Mouse (Mus musculus) cerebellum, postnatal 4 days (tissue): ENCODE results near the gene Commd2.
A peak's percentile ranks its signal among the peaks of the same experiment; 100 is the strongest.

ENCODE experiments used
- DNase-seq, 2 experiments: peaks; one replicate each; pipeline ENCODE4 v3.0.0; 2022; ENCODE audit warnings: low spot score in 2 of 2, mixed read lengths in 1 of 2

Gene Commd2

DNA sequence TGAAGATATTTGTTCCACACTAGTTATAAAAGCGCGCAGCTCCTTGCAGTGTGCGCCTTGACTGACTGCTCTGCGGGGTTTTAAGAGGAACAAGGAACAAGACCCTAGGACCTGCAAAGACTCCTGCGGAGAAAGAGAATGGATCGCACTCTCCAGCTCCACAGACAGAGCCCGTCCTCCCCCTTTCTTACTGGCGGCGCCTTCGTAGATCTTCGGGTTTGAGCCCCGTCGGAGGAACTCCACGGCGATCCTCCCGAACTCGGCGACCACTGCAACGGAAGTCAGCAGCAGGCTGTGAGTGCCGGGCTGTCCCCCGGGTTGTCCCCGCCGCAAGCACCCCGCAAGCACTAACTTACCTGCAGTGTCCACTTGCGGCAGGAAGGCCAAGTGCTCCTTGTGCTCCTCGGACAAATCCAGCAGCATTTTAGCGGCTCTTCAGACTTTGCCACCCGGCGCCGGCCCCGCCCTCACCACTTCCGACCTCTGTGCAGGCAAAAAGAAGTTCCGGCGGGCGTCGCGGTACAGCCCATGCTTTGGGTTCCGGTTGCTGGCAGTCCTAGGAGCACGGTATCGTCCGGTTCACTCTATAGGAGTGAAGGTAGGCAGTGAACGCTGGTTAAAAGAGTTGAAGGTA is at the start of gene Commd2:
TSS of gene Commd2 (minus strand) at position 485 of the 634 bp plus-strand sequence.
- DNase-seq: peak; percentile 85 to 93

DNA sequence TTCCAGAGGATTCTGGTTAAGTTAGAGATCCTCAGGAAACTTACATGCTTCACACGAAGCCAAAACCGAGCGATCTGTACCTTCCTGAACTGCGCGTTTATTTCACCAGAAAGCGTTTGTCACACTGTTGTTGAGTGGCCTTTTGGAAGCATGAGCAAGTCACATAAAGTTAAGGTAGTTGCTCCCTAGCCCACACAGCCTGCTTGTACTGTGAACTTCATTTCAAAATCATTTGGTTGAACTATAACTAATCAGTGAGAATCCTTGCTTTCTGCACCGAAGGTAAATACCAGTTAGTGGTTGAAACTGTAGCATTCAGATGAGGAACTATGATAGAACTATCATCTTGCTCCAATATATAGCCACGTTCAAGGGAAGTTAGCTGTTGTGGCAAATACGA is 45.3 kb upstream of the Commd2 start:
- DNase-seq: no peak

DNA sequence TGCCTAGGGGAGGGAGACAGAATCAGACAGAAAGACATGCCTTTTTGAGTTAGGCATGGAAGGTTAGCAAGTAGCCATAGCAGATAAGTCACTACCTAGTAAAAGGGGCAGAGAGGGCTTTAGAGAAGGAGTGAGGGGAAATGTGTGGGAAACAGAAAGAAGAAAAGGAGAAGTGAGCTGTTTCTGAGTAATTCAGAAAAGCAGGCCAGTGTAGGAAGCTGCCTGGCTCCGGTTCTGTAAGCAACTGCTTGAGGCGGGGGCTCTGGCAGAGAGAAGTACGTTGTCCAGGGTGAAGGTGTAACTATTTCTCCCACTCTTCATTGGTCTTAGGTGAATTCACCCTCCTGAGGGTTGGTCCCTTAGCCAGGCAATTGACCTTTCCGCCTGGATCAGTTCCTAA is 44.7 kb upstream of the Commd2 start:
- no peak for DNase-seq

DNA sequence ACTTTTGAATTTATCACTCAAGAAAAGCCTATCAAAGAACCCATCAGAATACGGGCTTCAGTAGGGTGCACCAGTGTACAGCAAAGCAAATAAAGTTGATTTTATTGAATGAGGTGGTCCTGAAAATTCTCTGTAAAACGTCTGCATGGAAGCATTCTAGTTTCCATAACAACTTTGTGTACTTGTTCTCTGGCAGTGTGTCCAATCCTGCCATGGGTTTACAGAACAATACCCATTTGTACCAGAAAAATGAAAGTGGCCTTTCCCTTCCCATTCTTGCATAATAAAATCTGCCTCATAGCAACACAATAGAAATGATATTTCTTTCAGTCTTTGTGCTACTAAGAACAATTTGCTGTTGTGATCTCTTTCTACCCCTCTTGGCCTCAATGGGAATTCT is 41.2 kb upstream of the Commd2 start, which contains the start of gene Ankub1:
TSS of gene Ankub1 (minus strand) at position 81 of the 400 bp plus-strand sequence.
- DNase-seq: no peak

DNA sequence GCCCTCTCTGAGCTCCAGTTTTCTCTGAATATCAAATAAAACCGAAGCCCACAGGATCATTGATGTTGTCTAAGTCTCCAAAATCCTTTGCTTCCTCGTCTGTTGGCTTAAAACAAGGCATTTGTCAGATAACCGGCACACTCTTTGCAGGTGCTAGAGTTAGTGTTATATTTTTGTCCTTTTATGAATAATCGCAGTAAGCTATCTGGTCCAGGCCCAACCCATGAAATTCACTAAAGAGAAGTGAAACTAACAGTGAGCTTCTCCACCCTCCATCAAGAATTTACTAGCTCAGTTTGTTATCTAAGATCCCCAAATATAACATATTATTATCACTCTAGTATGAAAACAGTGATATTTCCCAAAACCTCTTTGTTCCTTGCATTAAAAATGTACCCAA is 40.3 kb upstream of the Commd2 start:
- DNase-seq: no peak

DNA sequence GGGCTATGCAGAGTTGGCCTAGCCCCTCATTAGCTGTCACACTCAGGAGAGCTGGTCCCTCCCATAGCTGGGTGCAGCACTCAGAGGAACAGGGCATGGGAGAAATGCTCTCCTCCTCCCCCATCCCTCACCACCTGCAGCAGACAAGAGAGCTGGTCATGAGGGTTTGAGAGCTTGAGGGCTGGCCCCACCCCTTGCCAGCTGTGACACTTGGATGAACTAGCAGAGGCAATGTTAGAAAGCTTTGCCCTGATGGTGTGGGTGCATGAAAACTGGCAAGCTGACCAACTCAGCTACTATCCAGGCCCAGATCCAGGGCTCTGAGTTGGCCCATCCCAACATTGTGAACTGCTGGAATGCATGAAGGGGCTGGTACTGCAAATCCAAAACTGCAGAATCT is 26.3 kb upstream of the Commd2 start:
- DNase-seq: no peak

DNA sequence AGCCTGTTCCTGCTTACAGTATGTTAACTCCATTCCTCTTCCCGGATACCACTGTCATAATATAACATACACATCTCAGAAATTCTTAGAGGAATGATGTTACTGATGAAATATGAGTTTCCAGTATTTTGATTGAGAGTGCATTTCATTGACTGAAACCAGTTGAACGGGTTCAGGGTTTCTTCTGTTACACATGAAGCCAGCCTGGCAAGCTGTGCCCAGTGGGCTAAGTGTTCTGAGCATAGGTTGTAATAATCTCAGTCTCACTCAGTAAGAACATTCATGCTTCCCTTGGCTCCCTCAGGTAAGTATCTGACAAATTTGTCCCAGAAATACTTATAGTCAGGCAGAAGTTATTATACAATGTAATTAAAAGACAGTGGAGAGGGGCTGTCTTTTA is 22.6 kb upstream of the Commd2 start:
- no peak for DNase-seq

DNA sequence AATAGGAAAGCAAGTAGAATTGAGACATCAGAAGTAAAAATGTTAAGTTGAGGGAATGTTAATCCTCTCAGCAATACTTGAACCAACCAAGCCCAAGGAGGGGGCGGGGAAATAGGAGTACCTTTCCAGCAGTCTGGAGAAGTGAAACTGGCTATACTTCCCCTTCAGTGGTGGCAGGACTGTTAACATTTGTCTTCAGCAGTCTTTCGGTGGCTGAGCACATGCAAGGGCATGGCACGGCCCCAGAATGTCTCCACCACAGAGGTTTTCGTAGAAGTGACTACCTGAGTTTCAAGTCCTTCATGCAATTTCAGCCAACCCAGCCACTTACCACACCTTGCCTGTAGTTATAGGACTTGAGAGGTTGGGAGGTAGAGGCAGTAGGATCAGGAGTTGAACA is 22.1 kb upstream of the Commd2 start:
- DNase-seq: no peak

DNA sequence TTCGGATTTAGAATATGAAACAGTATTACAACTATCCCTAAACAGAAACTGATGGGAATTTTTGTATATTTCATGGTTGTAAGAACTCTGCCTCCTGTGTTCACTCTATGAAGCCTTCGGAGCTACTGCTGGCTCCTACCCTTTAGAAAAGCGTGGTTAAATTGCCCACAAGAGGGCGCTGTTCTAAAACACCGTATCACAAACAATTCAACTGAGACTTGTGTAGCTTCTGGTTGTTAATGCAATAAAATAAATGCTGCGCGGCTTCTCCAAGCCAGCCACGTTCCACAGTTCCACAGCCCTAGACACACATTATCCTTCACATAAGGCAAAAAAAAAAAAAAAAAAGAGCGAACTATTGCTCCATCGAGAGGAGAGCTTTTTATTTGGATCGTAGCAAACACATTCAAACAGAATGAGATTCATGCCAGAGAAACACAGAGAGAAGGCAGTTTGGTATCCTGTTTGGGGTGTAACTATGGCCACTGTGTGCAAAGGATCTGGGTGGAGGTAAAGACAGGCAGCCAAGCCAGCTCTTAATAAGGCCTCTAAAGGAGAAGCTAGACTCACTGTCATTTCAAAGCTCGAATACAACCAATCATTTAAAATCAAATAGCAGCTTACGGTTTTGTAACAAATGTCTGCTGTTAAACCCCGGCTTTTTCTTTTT is 15.7 kb upstream of the Commd2 start:
- DNase-seq: peak; percentile 40 to 61

DNA sequence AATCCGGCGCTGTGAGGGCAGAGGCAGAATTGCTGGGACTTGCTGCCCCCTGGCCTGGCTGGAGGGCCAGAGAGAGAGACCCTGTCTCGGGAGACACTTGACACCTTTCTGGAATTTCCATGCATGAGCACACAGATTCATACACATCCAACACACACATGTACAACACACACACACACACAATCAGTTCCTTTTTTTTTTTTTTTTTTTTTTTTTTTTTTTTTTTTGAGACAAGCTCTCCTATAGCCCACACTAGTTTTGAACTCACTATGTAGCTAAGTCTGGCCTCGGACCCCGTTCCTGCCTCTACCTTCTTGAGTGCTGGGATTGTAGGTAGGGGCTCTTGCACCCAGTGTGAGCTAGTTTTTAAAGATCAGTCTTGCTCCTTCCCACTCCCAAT is 14.4 kb upstream of the Commd2 start:
- DNase-seq: no peak

DNA sequence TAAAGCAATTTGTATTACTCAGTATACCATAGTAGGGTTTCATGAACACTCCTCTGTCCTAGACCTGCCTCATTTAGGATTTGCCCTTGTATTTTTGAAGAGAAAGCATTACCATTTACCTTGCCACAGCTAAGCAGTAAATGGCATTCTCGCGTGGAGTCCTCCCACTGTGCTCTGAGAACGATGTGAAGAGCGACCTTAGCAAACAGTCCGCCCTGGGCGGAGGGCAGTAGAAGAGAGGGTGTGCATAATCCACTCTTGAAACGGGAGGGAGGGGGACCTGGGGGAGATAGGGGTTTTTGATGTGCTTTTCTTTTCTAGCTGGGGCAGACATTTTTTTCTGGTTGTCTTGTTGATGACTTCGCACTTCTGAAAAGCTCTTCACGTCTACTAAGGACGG is 13.2 kb upstream of the Commd2 start:
- DNase-seq: no peak

DNA sequence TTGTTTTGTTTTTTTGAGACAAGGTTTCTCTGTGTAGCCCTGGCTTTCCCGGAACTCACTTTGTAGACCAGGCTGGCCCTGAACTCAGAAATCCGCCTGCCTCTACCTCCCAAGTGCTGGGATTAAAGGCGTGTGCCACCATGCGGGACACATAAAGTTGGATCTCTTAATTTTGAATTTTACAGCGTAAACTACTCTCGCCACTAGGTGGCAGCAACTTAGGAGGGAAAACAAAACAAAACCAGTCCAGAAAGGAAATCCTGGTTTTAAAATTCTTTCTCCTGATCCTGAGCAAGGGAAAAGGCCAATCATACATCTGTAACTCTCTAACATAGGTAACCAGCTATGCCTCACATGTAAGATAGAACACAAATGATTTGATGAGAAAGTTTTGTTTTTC is 12.2 kb upstream of the Commd2 start:
- peak in 1 of 2 experiments; percentile 40 for DNase-seq

DNA sequence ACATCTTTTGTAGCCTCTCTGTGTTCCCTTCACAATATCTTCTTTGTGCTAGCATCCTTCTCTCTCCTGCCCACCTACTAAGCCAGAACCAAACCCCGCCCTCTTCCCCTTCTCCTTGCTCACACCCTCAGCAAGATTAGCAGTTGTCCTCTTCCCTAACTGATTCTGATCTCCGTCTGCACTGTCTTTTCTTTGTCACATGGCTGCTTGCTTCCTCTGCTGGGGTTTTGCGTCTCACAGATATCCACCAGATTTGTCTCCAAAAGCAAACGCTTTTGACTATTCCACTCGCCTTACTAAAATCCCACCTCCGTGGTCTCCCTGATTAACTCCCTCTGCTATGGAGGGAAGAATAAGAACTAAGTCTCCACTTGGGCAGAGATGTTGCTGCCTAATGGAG is 7.1 kb upstream of the Commd2 start:
- DNase-seq: no peak

DNA sequence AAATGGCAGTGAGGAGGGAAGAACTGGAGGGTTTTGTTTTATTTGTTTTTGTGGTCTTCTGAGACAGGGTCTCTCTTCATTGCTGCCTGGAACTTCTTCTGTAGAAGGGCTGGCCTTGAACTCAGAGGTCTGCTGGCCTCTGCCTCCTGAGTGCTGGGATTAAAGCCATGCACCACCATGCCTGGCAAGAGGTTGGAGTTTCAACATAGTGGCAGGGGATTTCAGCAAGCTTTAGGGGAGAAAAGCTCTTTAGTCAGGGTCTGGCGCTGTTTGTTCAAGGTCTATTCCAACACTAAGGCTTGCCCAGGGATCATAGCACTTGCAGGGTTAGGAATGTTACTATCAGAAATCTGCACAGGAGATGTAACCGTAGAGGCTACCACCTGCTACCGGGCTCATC is 2.1 kb upstream of the Commd2 start:
- no peak for DNase-seq

DNA sequence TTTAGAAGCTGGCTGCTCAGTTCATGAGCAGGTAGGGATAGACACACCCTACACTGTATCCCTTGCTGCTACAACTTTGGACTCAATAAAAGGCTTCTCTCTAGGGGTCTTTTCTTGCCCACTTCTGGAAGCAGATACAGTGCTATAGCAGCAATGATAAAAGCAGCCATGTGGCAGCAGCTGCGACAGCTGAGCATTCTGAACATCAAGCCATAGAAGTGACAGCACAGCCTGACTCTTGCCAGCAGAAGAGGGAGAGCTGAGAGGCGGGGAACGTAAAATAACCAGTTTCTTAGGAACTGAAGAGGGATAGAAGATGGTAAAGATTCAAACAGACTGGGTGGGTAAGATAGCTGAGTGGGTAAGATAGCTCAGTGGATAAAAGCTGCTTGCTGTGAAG is 970 bp upstream of the Commd2 start:
- DNase-seq: no peak

DNA sequence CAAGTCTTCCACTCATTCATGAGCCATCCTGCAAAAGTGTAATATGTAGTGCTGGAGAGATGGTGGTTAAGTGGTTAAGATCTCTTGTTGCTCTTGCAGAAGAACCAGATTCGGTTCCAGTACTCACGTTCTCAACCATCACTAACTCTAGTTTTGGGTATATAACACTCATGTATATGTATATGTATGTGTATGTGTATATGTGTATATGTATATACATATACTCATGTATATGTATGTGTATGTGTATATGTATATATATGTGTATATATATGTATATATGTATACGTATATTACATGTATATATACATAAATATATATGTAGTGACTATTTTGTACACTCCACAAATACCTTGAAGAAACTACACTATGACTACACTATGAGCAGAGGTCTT is 347 bp upstream of the Commd2 start:
- DNase-seq: no peak

DNA sequence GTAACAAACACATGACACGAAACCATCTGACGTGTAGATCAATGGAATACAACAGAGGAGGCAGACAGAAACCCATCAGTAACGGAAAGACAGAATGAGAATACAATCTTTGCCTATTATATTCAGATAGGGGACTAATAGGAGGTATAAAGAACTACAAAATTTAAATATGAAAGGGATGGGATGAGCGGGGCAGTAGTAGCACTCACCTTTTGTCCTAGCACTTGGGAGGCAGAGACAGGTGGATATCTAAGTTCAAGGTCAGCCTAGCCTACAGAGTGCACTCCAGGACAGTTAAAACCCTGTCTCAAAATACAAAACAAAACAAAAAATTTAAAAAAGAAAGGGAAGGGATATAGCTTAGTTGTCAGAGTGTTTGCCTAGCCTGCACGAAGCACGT is 8.3 kb downstream of the Commd2 start:
- DNase-seq: no peak

DNA sequence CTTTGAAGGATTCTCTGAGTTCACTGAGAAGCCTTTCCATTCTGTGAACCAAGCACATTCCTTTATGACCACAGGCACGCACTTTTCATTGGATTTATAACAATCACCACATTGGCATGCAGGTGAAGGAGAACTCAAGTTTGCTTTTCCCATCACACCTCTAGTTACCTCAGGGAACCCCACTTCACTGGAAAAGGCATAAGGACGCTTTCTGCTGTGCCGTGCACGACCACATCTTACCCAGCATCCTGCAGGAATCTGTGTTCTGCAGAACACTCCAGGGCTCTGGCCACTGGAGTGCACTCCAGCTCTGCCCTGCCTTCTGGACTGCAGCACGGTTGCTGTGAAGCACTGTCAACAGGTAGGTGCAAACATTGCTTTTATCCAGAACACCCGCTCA is 13.9 kb downstream of the Commd2 start:
- DNase-seq: no peak

DNA sequence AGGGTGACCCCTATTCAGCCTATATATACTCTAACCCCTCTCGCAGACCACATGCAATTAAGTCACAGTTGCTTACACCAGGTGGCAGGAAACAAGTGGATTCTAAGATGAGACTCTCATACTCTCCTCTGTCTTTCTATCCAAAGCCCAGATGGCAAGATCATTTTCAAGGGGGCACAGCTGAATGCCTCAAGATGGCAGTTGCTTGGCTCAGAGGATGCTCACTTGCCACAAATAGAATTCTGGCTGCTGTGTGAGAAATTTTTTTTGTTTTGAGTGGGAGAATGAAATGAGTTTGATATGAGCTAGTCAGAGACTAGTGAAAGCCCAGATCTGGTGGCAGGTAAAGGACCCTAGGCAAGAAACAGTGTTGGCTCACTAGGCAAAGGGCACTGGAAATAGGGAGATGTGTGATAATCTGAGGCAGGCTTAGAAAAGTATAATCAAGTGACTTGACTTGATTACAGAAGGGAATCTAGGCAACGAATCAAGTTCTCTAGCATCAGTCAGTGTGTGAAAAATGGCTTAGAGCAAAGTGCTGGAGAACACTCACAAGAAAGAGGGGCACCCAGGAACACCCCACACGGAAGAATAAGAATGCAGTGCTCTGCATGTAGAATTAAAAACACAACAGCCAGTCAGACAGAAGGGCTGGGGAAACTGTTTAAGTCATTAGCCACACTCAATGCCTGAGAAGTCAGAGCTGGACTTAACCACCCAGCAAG is 16.6 kb downstream of the Commd2 start:
- no peak for DNase-seq

DNA sequence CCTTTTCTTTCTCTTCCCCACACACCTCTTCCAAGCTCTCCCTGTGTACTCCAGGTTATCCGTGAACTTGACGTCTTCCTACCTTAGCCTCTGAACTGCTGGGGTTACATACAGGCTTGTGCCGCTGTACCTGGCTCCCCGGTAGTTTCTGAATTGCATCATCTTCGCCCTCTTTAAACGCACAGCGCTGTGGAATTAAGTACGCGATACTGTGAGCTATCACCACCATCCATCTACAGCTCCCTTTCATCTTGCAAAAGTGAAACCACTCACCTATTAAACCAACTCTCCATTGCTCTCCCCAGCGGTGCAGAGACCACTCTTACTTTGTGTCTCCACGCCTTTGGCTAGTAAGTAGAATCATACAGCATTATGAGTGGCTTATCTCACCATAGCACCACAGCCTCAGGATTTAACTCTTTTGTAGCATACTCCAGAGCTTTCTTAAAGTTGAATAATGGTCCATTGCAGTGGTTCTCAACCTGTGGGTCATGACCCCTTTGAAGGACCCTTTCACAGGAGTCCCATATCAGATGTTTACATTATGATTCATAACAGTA is 24.5 kb downstream of the Commd2 start:
- no peak for DNase-seq

DNA sequence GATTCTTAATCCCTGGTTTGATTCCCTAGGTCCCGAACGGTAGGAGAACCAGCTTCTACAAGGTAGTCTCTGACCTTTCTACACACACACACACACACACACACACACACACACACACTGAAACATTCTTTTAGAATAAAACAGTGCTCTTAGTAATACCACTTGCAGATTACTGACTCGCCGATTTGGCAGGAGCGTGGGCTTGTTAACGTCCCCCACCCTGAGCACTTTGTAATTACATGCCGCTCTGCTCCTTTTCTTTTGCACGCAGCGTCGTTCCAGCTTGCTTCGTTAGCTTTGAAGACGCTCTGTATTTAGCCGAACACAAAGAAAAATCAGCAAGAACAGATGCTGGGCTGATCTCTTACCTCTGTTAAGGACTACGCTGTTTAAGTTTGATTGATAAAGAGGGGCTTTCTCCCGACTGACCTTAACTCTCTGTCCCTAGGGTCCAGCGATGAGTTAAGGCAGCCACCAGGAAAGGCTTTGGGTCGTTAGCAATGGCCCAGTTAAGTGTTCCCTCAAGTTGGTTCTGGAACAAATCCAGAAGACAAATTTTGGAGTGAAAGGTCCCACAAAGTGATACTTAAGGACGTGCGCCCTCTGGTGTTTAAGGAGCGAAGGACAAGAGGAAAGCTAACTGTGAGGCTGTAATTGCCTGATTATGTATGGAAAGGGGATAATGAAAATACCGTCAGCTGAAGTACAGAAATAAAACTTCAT is 26.1 kb downstream of the Commd2 start:
- peak; percentile 49 to 72 for DNase-seq

DNA sequence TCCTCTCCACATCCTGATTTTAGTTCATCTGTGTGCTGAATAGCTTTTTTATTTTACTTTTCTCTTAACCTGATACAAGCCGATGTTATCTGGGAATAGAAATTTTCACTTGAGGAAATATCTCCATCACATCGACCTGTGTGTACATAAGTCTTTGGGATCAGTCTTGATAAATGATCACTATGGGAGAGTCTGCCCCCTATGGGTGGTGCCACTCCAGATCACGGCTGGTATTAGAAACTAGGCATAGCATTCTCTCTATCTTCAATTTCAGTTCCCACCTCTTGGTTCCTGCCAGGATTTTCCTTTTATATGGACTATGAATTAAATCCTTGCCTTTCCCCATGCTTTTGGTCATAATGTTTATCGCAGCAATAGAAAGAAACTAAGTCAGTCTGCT is 31.8 kb downstream of the Commd2 start:
- no peak for DNase-seq
